In the genomic region with DNA sequence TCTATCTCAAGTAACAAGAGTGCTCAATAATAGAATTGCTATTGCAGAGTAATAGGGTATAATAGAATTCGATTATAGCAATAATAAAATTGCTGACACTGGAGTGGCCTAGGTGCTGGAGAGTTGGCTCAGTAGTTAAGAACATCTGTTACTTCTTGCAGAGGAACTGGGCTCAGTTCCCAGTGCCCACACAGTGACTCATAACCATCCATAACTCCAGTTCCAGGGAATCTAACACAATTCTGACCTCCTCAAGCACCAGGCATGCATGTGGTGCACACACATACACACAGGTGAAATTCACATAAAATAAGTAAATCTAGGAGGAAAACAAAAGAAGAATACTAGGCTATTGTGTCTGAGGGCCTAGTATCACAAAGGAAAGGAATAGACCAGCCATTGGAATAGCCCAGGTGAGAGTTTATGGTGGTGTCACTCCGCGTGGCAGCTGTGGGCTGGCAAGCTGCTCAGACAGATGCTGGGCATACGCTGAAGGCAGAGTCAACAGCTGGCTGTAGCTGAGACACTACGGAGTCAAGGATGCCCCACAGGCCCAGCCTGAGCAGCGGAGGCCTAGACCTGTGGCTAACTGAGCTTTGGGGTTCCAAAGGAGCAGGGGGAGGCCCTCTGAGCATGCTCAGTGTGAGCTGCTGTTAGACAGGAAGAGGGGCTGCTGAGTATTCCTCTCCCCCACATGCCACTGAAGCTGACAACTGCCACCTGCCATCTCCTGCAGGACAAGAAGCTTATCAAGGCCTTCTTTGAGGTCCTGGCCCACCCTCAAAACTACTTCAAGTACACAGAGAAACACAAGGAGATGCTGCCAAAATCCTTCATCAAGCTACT, we compare ENCODE assay signal across 13 mouse cellular contexts. TPM values are rescaled to one million over a fixed set of nuclear protein-coding genes. Genes with fewer than 3 reads are reported as not detected.
DNase-seq lines count a peak whose midpoint lies in the region; ATAC-seq lines count a peak whose summit lies in the region.
"Had no signal": no experiment of that assay in that cellular context is flagged by ENCODE, and none has a peak within 500 bp of the region (broad histone marks: within the 10 kb centered on the region; RNA-seq: fewer than 3 reads in every experiment).

No protein-coding gene starts in this region.

- no peaks in the 10 kb centered on the region for H3K9me3 ChIP-seq in midbrain, embryonic 10.5 days (replicated peaks)
- H3K9me3 ChIP-seq: G1E had no signal

- no peak overlapping the region for H3K4me3 ChIP-seq in midbrain, embryonic 10.5 days
- H3K4me3 ChIP-seq: erythroblast, embryonic 14.5 days; gastrocnemius, adult 2 months had no signal

- H3K27me3 ChIP-seq in midbrain, embryonic 10.5 days (ENCODE audit: low read depth, poor library complexity, severe bottlenecking): no peaks in the 10 kb centered on the region

- H3K4me1 ChIP-seq in midbrain, embryonic 10.5 days: peaks cover 29% of the 10 kb centered on the region

- no peak for ATAC-seq in activated CD4-positive, CD25-positive, alpha-beta regulatory T cell, adult 4 months
- ATAC-seq: inflammation-experienced regulatory T-cells, adult 6 months had no signal

- peak; percentile 42 for DNase-seq in kidney, postnatal 10 days
- no peak for DNase-seq in kidney, postnatal 25 days
- peak; percentile 64 to 67 for DNase-seq in right cerebral cortex, adult 2 months (ENCODE audit: low spot score in 2 of 2)
- no peak for DNase-seq in right cerebral cortex, postnatal 4 days
- DNase-seq in fibroblast of lung, adult 2 months (ENCODE audit: low read depth): peak; percentile 90
- DNase-seq in midbrain, embryonic 10.5 days (ENCODE audit: low spot score): no peak
- DNase-seq: gastrocnemius, adult 2 months; left cerebral cortex, postnatal 4 days; lung, embryonic 14.5 days had no signal

- peaks cover 79% of the 10 kb centered on the region for H3K36me3 ChIP-seq in midbrain, embryonic 10.5 days
- H3K36me3 ChIP-seq: G1E had no signal

- 91% methylated on average over 6 of the region's 6 CpGs for WGBS in midbrain, embryonic 10.5 days

- no peak overlapping the region for H3K27ac ChIP-seq in midbrain, embryonic 10.5 days (replicated peaks)
- H3K27ac ChIP-seq: gastrocnemius, adult 2 months had no signal

RNA-seq across cellular contexts. Expression of a gene that starts 6.2 kb away (rescaled TPM):
- 32.4 and 38.0 TPM in 2 replicates for polyA plus RNA-seq in midbrain, embryonic 10.5 days (2016; fragmentation: Nextera tagmentation; extraction: Ambion mirVana)
- polyA plus RNA-seq in activated CD4-positive, CD25-positive, alpha-beta regulatory T cell, adult 4 months (2017; shearing (Covaris generic)): 1 to 10 TPM; 4.2 to 5.1 TPM

RNA-seq across cellular contexts. Expression of a gene that starts 28.7 kb away (rescaled TPM):
- polyA plus RNA-seq in midbrain, embryonic 10.5 days (2016; fragmentation: Nextera tagmentation; extraction: Ambion mirVana): 9.5 and 10.8 TPM in 2 replicates
- polyA plus RNA-seq in activated CD4-positive, CD25-positive, alpha-beta regulatory T cell, adult 4 months (2017; shearing (Covaris generic)): not detected
- polyA plus RNA-seq: erythroblast, embryonic 14.5 days; G1E; inflammation-experienced regulatory T-cells, adult 6 months had no signal

RNA-seq across cellular contexts. Expression of a gene that starts 36.9 kb away (rescaled TPM):
- polyA plus RNA-seq in midbrain, embryonic 10.5 days (2016; fragmentation: Nextera tagmentation; extraction: Ambion mirVana): 3.1 TPM in 2 replicates
- polyA plus RNA-seq in activated CD4-positive, CD25-positive, alpha-beta regulatory T cell, adult 4 months (2017; shearing (Covaris generic)): 10 to 100 TPM; 36.2 to 43.1 TPM

Comparison
In these comparisons a context has a peak if more than half of its experiments do, and no peak if none do; other contexts are left out.
1. DNase-seq: peak in kidney, postnatal 10 days (single experiment), right cerebral cortex, adult 2 months (2 of 2) and fibroblast of lung, adult 2 months (single experiment); none in kidney, postnatal 25 days (0 of 2), right cerebral cortex, postnatal 4 days (single experiment) and midbrain, embryonic 10.5 days (single experiment).
2. RNA of a gene that starts 28.7 kb away (polyA plus RNA-seq): 9.5 to 10.8 TPM in midbrain, embryonic 10.5 days; not detected in activated CD4-positive, CD25-positive, alpha-beta regulatory T cell, adult 4 months; every median in the first group is over 10 times any median in the second.